Mouse (Mus musculus) midbrain, embryonic 16.5 days (tissue): ENCODE data around the gene Gata3. TPM values are rescaled to one million over a fixed set of nuclear protein-coding genes. Genes with fewer than 3 reads are reported as not detected.
A peak's percentile ranks its signal among the peaks of the same experiment; 100 is the strongest.

Source experiments
- ATAC-seq: fragments of 200-750 bp; cut with Nextera tagmentation; 2 replicates; pipeline ENCODE4 v1.8.0; 2017; ENCODE audit warnings: moderate TSS enrichment
- H3K27ac ChIP-seq: fragments of 300-500 bp; sonication (generic); 2 replicates; pipeline ENCODE4 v1.5.1; 2014; ENCODE audit warnings: mild to moderate bottlenecking, low read length, mixed read lengths
- H3K27me3 ChIP-seq: fragments of 300-500 bp; sonication (generic); 2 replicates; pipeline ENCODE4 v1.6.1; 2014; ENCODE audit warnings: low read depth, low read length, mixed read lengths; ENCODE audit not compliant: control insufficient read depth, insufficient read depth
- H3K36me3 ChIP-seq: fragments of 300-500 bp; sonication (generic); 2 replicates; pipeline ENCODE4 v1.6.1; 2014; ENCODE audit warnings: mild to moderate bottlenecking, low read length, moderate library complexity, mixed read lengths; ENCODE audit not compliant: control insufficient read depth, insufficient read depth
- H3K4me1 ChIP-seq: fragments of 300-500 bp; sonication (generic); 2 replicates; pipeline ENCODE4 v1.6.1; 2014; ENCODE audit warnings: mild to moderate bottlenecking, low read length, mixed read lengths; ENCODE audit not compliant: control insufficient read depth, insufficient read depth
- H3K4me2 ChIP-seq: fragments of 300-500 bp; sonication (generic); 2 replicates; pipeline ENCODE4 v1.6.1; 2014; ENCODE audit warnings: mild to moderate bottlenecking, low read length, mixed read lengths
- H3K4me3 ChIP-seq: fragments of 300-500 bp; sonication (generic); 2 replicates; pipeline ENCODE4 v1.5.1; 2014; ENCODE audit warnings: low read depth, mild to moderate bottlenecking, low read length, moderate library complexity, mixed read lengths
- H3K9ac ChIP-seq: fragments of 300-500 bp; sonication (generic); 2 replicates; pipeline ENCODE4 v1.6.1; 2014; ENCODE audit warnings: low read depth, low read length, mixed read lengths
- H3K9me3 ChIP-seq: fragments of 300-500 bp; sonication (generic); replicated peaks from 2 replicates; pipeline ENCODE4 v1.6.1; 2014; ENCODE audit warnings: mild to moderate bottlenecking, low read length, mixed read lengths; ENCODE audit not compliant: control insufficient read depth, poor library complexity, severe bottlenecking
- WGBS: fragments of 180-500 bp; shearing (Covaris S2); extraction: QIAGEN DNeasy Blood & Tissue Kit; methylation state at CpG from one replicate; pipeline ENCODE4 v1.1.7; 2014; 5-methylcytosine and 5-hydroxymethylcytosine counted together
- polyA plus RNA-seq: library from polyadenylated mRNA; unstranded; fragments of >200 nt; fragmentation: Nextera tagmentation; extraction: Ambion mirVana; gene quantifications from 2 replicates; pipeline ENCODE4 v1.2.1, GENCODE M21; 2015

The Gata3 gene
- polyA plus RNA-seq, 1 experiment from 2014 or later = 92.5 TPM

- WGBS = under 1% methylated on average over 30 of the region's 30 CpGs
- Histone ChIP-seq H3K36me3 (no peaks in the 10 kb centered on the region), H3K4me1 (peaks cover 5% of the 10 kb centered on the region), H3K27ac (peak within 1 kb of the TSS; percentile 54), H3K9me3 (no peaks in the 10 kb centered on the region), H3K9ac (peak within 1 kb of the TSS; percentile 22; the same call in 1 of the 2 replicates), H3K27me3 (peaks cover 41% of the 10 kb centered on the region), H3K4me3 (peak within 1 kb of the TSS; percentile 31), H3K4me2 (peak within 1 kb of the TSS; percentile 46)
- peak; percentile 70 for ATAC-seq
Measured at GRCm38 (mm10) chr2:9888913-9889650, 752 bp downstream of the Gata3 start, which contains the start of gene 9230102O04Rik. 9230102O04Rik (minus strand) TSS chr2:9889540.

GRCm38 (mm10) chr2:9887636-9888035 lies 2.2 kb downstream of the Gata3 start:
- H3K27ac ChIP-seq = peak overlapping the region; percentile 85
- no peaks in the 10 kb centered on the region for H3K9me3 ChIP-seq
- peaks cover 5% of the 10 kb centered on the region for H3K4me1 ChIP-seq
- WGBS = under 1% methylated on average over 7 of the region's 7 CpGs
- H3K9ac ChIP-seq = peak overlapping the region; percentile 57
- ATAC-seq = peak; percentile 46; the same call in 1 of the 2 replicates
- H3K27me3 ChIP-seq = peaks cover 35% of the 10 kb centered on the region
- H3K36me3 ChIP-seq = no peaks in the 10 kb centered on the region
- peak overlapping the region; percentile 47 for H3K4me3 ChIP-seq
- peak overlapping the region; percentile 68 for H3K4me2 ChIP-seq

- peaks cover 35% of the 10 kb centered on the region for H3K27me3 ChIP-seq
- 3% methylated on average over 7 of the region's 7 CpGs for WGBS
- peak overlapping the region; percentile 57 for H3K9ac ChIP-seq
- no peaks in the 10 kb centered on the region for H3K36me3 ChIP-seq
- no peaks in the 10 kb centered on the region for H3K9me3 ChIP-seq
- H3K27ac ChIP-seq = peak overlapping the region; percentile 85
- ATAC-seq = no peak
- H3K4me3 ChIP-seq = peak overlapping the region; percentile 47
- H3K4me2 ChIP-seq = peak overlapping the region; percentile 68
- peaks cover 8% of the 10 kb centered on the region for H3K4me1 ChIP-seq
Measured at GRCm38 (mm10) chr2:9886921-9887610, 2.8 kb downstream of the Gata3 start.

GRCm38 (mm10) chr2:9886031-9886430 lies 3.8 kb downstream of the Gata3 start:
- H3K27me3 ChIP-seq = peaks cover 33% of the 10 kb centered on the region
- no peak for ATAC-seq
- WGBS = 3% methylated on average over 3 of the region's 3 CpGs
- peak overlapping the region; percentile 68 for H3K4me2 ChIP-seq
- no peaks in the 10 kb centered on the region for H3K9me3 ChIP-seq
- H3K27ac ChIP-seq = peak overlapping the region; percentile 85
- no peaks in the 10 kb centered on the region for H3K36me3 ChIP-seq
- H3K4me1 ChIP-seq = peaks cover 8% of the 10 kb centered on the region
- H3K9ac ChIP-seq = peak overlapping the region; percentile 53
- H3K4me3 ChIP-seq = peak overlapping the region; percentile 47

- Histone ChIP-seq H3K27ac (peak overlapping the region; percentile 85), H3K4me1 (peaks cover 8% of the 10 kb centered on the region), H3K27me3 (peaks cover 30% of the 10 kb centered on the region), H3K4me2 (peak overlapping the region; percentile 68), H3K4me3 (peak overlapping the region; percentile 47), H3K36me3 (no peaks in the 10 kb centered on the region), H3K9me3 (no peaks in the 10 kb centered on the region), H3K9ac (peak overlapping the region; percentile 53)
- WGBS = 1% methylated on average over 14 of the region's 14 CpGs
- no peak for ATAC-seq
Measured at GRCm38 (mm10) chr2:9885217-9885770, 4.5 kb downstream of the Gata3 start.

GRCm38 (mm10) chr2:9884533-9885216 lies 5.2 kb downstream of the Gata3 start:
- no peaks in the 10 kb centered on the region for H3K9me3 ChIP-seq
- ATAC-seq = no peak
- peak overlapping the region; percentile 53 for H3K9ac ChIP-seq
- peaks cover 9% of the 10 kb centered on the region for H3K4me1 ChIP-seq
- peak overlapping the region; percentile 85 for H3K27ac ChIP-seq
- 2% methylated on average over 15 of the region's 15 CpGs for WGBS
- H3K4me3 ChIP-seq = peak overlapping the region; percentile 47
- peak overlapping the region; percentile 68 for H3K4me2 ChIP-seq
- H3K36me3 ChIP-seq = no peaks in the 10 kb centered on the region
- peaks cover 25% of the 10 kb centered on the region for H3K27me3 ChIP-seq

GRCm38 (mm10) chr2:9883803-9884532 lies 5.9 kb downstream of the Gata3 start:
- Histone ChIP-seq H3K4me3 (peak overlapping the region; percentile 47), H3K9me3 (no peaks in the 10 kb centered on the region), H3K4me2 (peak overlapping the region; percentile 68), H3K27ac (peak overlapping the region; percentile 85), H3K9ac (peak overlapping the region; percentile 61), H3K4me1 (peaks cover 9% of the 10 kb centered on the region; the same call in 1 of the 2 replicates), H3K36me3 (no peaks in the 10 kb centered on the region), H3K27me3 (peaks cover 22% of the 10 kb centered on the region)
- WGBS = under 1% methylated on average over 26 of the region's 27 CpGs
- ATAC-seq = no peak
